50 mouse cellular contexts compared by ENCODE assay signal in the genomic region with DNA sequence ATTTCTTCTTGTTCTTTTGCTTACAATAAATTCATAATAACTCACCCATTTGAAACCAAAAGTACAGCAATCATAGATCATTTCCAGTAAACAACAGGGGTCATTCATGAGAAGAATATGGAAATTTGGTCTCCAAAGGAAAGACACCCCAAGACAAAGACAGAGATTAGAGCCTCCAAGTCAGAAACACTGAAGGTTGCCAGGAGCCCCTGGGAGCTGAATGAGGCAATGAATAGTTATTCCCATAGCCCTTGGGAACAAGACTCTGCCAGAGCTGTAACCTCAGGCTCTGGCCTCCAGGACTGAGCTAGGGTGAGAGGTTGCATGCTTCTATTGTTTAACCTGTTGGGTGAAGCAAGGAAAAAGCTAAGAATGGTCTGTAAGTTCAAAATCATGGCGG. TPM values are rescaled to one million over a fixed set of nuclear protein-coding genes. Genes with fewer than 3 reads are reported as not detected.
"Had no signal": no experiment of that assay in that cellular context is flagged by ENCODE, and none has a peak within 500 bp of the region (broad histone marks: within the 10 kb centered on the region; RNA-seq: fewer than 3 reads in every experiment).

No protein-coding gene starts in this region.

- DNase-seq: heart, postnatal 10 days; heart, postnatal 14 days; heart, postnatal 36 days; kidney, adult 11 months; kidney, adult 18-20 months; kidney, adult 2 months; kidney, adult 8-10 months; kidney, adult 9 months; kidney, postnatal 10 days; kidney, postnatal 14 days; kidney, postnatal 25 days; kidney, postnatal 36 days; kidney, postnatal 4 days; layer of hippocampus, adult 9-11 months; layer of hippocampus, postnatal 36 days had no signal

- ATAC-seq: hindbrain, embryonic 16.5 days; hindbrain, postnatal 0 days; inflammation-experienced regulatory T-cells, adult 6 months; intestine, embryonic 15.5 days; intestine, embryonic 16.5 days; intestine, postnatal 0 days had no signal

RNA-seq across cellular contexts. Expression of a gene that starts 17.0 kb away (rescaled TPM):
- total RNA-seq: hematopoietic stem cell, adult 5-6 weeks had no signal

RNA-seq across cellular contexts. Expression of a gene that starts 32.7 kb away (rescaled TPM):
- total RNA-seq: heart, postnatal 10 days; heart, postnatal 14 days; heart, postnatal 25 days; heart, postnatal 36 days; hematopoietic stem cell, adult 5-6 weeks; hindbrain, postnatal 0 days; layer of hippocampus, adult 18-20 months; layer of hippocampus, adult 2 months; layer of hippocampus, adult 8-10 months; layer of hippocampus, postnatal 10 days; layer of hippocampus, postnatal 14 days; layer of hippocampus, postnatal 25 days; layer of hippocampus, postnatal 36 days; left cerebral cortex, adult 18-20 months; left cerebral cortex, adult 2 months; left cerebral cortex, adult 8-10 months; left cerebral cortex, postnatal 10 days had no signal
- polyA plus RNA-seq: heart, embryonic 13.5 days; heart, embryonic 14.5 days; heart, embryonic 15.5 days; heart, embryonic 16.5 days; heart, postnatal 0 days; hindbrain, embryonic 10.5 days; hindbrain, embryonic 11.5 days; hindbrain, embryonic 12.5 days; hindbrain, embryonic 13.5 days; hindbrain, embryonic 14.5 days; hindbrain, embryonic 15.5 days; hindbrain, embryonic 16.5 days; hindbrain, postnatal 0 days; inflammation-experienced regulatory T-cells, adult 6 months; intestine, embryonic 14.5 days; intestine, embryonic 15.5 days; intestine, embryonic 16.5 days; intestine, postnatal 0 days; kidney, embryonic 14.5 days; kidney, embryonic 15.5 days; kidney, embryonic 16.5 days; kidney, postnatal 0 days; large intestine, adult 2 months had no signal

RNA-seq across cellular contexts. Expression of a gene that starts 44.6 kb away (rescaled TPM):
- total RNA-seq: heart, postnatal 10 days; heart, postnatal 14 days; heart, postnatal 25 days; heart, postnatal 36 days; hematopoietic stem cell, adult 5-6 weeks; hindbrain, postnatal 0 days; layer of hippocampus, adult 18-20 months; layer of hippocampus, adult 2 months; layer of hippocampus, adult 8-10 months; layer of hippocampus, postnatal 10 days; layer of hippocampus, postnatal 14 days; layer of hippocampus, postnatal 25 days; layer of hippocampus, postnatal 36 days; left cerebral cortex, adult 18-20 months; left cerebral cortex, adult 2 months; left cerebral cortex, adult 8-10 months; left cerebral cortex, postnatal 10 days had no signal
- polyA plus RNA-seq: heart, embryonic 13.5 days; heart, embryonic 14.5 days; heart, embryonic 15.5 days; heart, embryonic 16.5 days; heart, postnatal 0 days; hindbrain, embryonic 10.5 days; hindbrain, embryonic 11.5 days; hindbrain, embryonic 12.5 days; hindbrain, embryonic 13.5 days; hindbrain, embryonic 14.5 days; hindbrain, embryonic 15.5 days; hindbrain, embryonic 16.5 days; hindbrain, postnatal 0 days; inflammation-experienced regulatory T-cells, adult 6 months; intestine, embryonic 14.5 days; intestine, embryonic 15.5 days; intestine, embryonic 16.5 days; intestine, postnatal 0 days; kidney, adult 2 months; kidney, embryonic 14.5 days; kidney, embryonic 15.5 days; kidney, embryonic 16.5 days; kidney, postnatal 0 days; large intestine, adult 2 months had no signal
